Mouse (Mus musculus) testis, adult 2 months (tissue): Measurements from ENCODE around the gene Susd1.

Experiments used
- CTCF ChIP-seq: fragments of 200-500 bp; IDR thresholded peaks from 2 replicates; pipeline ENCODE4 v1.5.1; 2012; ENCODE audit warnings: low read depth, mild to moderate bottlenecking, inconsistent platforms, low read length, moderate library complexity; ENCODE audit not compliant: control insufficient read depth, insufficient read depth, insufficient replicate concordance
- POLR2A ChIP-seq: fragments of 200-500 bp; IDR thresholded peaks from 2 replicates; pipeline ENCODE4 v1.6.1; 2012; ENCODE audit warnings: low read depth, mild to moderate bottlenecking, inconsistent platforms, low read length, moderate library complexity; ENCODE audit not compliant: control insufficient read depth

GRCm38 (mm10) chr4:59422025-59422783 lies 16.2 kb downstream of the Susd1 start:
- TF ChIP-seq CTCF (no peak), POLR2A (no peak)
